Mouse (Mus musculus) Patski (cell line): ENCODE data around the gene Polr2l. TPM values are rescaled to one million over a fixed set of nuclear protein-coding genes. Genes with fewer than 3 reads are reported as not detected.

ENCODE experiments used
- ATAC-seq: fragments of 100-300 bp; one replicate; pipeline ENCODE4 v1.8.0; 2021
- CTCF ChIA-PET: fragments of 350-600 bp; sonication (Branson Sonifier 250); formaldehyde crosslinking; loops from one replicate; lab custom pipeline; 2022; ENCODE audit warnings: inconsistent platforms; lab: Charles Lee
- POLR2A ChIA-PET: fragments of 350-600 bp; sonication (Branson Sonifier 250); formaldehyde crosslinking; loops from one replicate; lab custom pipeline; 2022; ENCODE audit warnings: antibody characterized with exemption, inconsistent platforms; lab: Charles Lee
- DNase-seq: peaks from one replicate; pipeline ENCODE4 v3.0.0-alpha.2; 2011; ENCODE audit warnings: low read depth, low spot score
- H3K27me3 ChIP-seq: fragments of 371-371 bp; one replicate; pipeline ENCODE4 v1.5.1; 2021
- CTCF ChIP-seq: fragments of 100-300 bp; IDR thresholded peaks from one replicate; pipeline ENCODE4 v1.5.1; 2021
- in situ Hi-C: fragments of 300-500 bp; cut with MboI; formaldehyde crosslinking; loops from 3 replicates; pipeline ENCODE4 v1.11.1; 2018; ENCODE audit warnings: low pct_unique_long_range_greater_than_20kb, mixed read lengths
- polyA plus RNA-seq: library from polyadenylated mRNA; unstranded; gene quantifications from one replicate; pipeline ENCODE4 v1.2.3, GENCODE M21; 2021

Gene Polr2l
- polyA plus RNA-seq, 1 experiment from 2014 or later: 55.2 TPM

DNA sequence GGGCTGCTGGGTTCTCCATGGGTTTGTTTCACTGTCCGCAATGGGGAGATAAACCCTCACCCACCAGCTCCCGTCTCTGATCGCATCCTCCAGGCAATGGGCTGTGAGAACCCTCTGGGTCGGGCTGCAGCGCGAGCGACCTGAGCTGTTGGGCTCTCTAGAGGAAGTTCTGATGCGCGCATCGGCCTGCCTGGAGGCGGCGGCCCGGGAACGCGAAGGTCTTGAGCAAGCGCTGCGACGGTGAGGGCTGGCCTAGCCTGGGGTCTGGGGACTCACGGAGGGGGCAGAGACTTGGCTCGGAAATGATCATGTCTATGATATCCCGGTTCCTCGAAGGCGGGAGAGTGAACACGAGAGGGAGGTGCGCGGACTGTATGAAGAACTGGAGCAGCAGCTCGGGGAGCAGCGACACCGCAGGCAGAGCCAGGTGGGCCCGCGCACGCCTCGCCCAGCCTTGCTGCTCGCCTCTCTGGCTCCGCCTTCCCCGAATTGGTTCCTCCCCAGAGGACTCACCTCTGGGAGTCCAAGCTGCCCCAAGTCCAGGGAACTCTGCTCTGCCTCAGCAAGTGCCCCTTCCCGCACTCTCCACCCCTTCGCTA, 10.2 kb downstream of the Polr2l start:
- ATAC-seq: no peak
- in situ Hi-C loops: loop anchor here (25.0 kb wide), 1 partner anchor 923 kb away; the partner anchor contains the start of genes Ctsd and Gm49369
- no peak for TF ChIP-seq CTCF
- no peak for DNase-seq
- ChIA-PET POLR2A (interaction anchor here (1.1 to 1.3 kb wide), 2 partner anchors 8 to 11 kb away, joined by 3 to 4 read pairs; partner anchors contain the start of genes Polr2l and Tspan4), CTCF (no interaction called here)
- no peaks in the 10 kb centered on the region for H3K27me3 ChIP-seq

DNA sequence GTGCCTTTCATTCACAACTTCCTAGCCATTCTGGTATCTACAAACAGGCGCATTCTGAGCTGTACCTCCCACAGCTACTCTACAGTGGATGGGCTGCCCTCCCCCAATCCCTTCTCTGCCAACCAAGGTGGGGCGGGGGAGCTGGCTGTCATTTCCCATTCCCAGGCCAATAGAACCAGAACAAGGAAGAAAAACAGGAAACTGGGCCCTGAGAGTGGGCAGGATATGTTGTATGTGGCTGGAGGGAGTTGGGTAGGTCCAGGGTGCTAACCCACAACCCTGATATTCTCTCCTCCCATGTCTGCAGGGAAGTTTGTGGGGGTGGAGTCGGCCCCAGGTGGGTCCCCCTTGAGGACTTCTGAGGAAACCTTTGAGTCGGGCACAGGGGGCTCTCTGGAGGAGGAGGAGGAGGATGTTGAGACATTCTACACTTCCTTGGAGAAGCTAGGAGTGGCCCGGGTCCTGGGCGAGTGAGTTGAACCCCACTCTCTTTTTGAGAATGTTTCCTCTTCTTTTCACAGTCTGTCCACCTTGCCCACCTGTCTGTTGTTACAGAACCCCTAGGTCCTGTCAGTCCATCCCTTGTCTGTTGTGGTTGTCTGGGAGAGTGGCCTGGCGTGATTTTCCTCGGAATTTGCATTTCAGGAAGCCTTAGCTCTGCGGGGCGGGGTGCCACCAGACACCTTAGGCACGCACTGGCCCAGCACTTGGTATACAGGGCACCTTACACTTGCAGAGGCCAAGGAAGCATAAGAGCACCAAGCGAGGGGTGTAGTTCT, 10.9 kb downstream of the Polr2l start:
- ATAC-seq (no peak), DNase-seq (no peak)
- in situ Hi-C loops: loop anchor here (25.0 kb wide), 1 partner anchor 923 kb away; the partner anchor contains the start of genes Ctsd and Gm49369
- POLR2A ChIA-PET: no interaction called here
- H3K27me3 ChIP-seq: no peaks in the 10 kb centered on the region
- no peak for TF ChIP-seq CTCF
- CTCF ChIA-PET: interaction anchor here (0.8 kb wide), 1 partner anchor 17 kb away, joined by 3 read pairs; no protein-coding TSS in a partner anchor

DNA sequence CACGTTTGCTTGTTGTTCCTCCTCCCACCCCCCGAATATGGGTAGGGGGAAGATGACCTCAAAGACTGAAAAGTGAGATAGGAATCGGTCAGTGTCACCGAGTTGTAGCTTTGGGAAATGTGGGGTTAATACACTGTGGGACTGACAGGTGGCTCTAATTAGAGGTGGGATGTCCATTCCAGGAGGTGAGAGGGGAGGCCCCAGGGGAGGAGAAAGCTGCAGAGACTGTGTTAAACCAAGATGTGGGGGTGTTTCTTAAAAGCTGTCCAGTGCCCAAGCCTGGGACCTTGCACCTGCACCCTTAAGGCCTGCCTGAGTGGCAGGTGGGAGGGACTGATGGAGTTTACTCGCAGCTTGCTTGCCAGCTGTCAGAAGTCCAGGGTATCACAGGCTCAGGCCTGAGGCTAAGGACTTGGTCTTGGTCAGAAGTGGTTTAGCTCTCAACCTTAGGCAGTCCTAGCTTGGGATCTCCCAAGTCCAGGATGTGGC, 12.6 kb downstream of the Polr2l start:
- no peak for ATAC-seq
- CTCF ChIA-PET: no interaction called here
- no peak for TF ChIP-seq CTCF
- no peak for DNase-seq
- no peaks in the 10 kb centered on the region for H3K27me3 ChIP-seq
- in situ Hi-C loops: loop anchor here (25.0 kb wide), 1 partner anchor 925 kb away; the partner anchor contains the start of genes Ctsd and Gm49369
- POLR2A ChIA-PET: interaction anchor here (0.6 to 1.4 kb wide), 3 partner anchors 15 to 63 kb away, joined by 3 to 4 read pairs (median 4); no protein-coding TSS in a partner anchor

DNA sequence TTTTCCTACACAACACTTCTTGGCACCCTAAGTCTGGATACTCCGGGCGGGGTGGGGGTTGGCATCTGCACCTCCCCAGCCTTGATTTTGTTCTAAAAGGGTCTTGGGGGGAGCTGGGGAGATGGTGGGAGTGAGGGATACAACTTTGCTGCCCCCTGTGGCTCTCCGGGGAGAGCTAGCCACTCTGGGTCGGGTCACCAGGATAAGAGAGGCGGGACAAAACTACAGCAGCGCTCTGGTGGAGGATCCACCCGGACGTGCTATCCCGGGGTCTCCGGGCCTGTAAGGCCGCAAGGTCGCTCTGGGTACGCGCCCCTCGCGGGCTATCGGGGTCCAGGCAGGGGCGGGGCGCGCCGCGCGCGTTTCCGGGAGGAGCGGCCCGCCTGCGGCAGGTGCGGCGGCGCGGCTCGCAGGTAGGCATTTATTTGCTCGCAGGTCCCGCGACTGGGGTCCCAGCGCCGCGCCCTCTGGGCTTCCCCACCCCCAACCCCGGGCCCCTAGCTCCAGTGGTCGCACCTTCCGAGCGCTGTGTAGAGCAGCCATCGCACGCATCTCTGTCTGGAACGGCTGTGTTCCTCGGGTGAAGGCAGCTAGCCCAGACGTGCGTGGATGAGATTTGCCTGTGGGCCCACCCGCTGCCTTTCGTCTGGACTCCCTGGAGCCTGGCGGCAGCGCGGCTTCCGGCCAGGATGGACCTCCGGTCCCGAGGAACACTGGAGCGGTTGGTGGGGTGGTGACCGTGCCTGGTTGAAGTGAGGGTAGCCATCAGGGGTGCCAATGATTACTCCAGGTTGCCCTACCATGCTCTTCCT, 13.2 kb downstream of the Polr2l start:
- TF ChIP-seq CTCF: no peak
- no peaks in the 10 kb centered on the region for H3K27me3 ChIP-seq
- no peak for DNase-seq
- POLR2A ChIA-PET: interaction anchor here (0.6 to 1.4 kb wide), 5 partner anchors 9 to 598 kb away, joined by 3 to 5 read pairs (median 4); no protein-coding TSS in a partner anchor
- CTCF ChIA-PET: no interaction called here
- in situ Hi-C loops: loop anchor here (25.0 kb wide), 1 partner anchor 926 kb away; the partner anchor contains the start of genes Ctsd and Gm49369
- ATAC-seq: no peak

DNA sequence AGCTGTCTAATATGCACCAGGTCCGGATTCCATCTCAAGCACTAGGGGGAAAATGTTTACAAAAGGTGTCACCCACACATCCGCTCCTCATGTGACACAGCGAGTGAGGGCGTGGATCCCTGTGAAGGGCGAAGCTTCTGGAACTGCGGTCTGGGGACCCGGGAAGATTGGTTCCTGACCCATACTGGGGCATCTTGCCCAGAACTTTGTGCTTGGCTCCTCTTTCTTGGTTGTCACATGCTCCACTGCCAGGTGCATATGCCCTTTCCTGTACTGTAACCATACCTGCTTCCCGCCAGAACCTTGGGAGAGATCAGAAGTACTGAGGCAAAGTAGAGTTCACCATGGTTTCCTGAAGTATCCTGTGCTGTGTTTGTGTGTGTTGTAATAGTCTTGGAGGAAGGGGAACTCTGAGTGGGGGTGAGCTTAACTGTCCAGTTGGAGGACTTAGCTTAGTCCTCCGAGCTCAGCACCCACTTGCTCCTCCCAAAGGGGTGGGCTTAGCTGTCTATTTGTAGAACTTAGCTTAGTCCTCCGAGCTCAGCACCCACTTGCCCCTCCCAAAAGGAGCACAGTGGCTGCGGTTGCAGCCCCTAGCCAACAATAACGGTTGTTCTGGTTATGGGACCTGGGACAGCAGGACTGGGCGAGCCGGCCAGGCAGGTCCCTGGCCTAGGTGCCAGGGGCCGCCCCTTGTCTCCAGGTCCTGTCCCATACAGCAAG, 14.4 kb downstream of the Polr2l start, which contains the start of gene Cracr2b:
Cracr2b (plus strand) TSS at position 704 of the 723 bp plus-strand sequence.
- in situ Hi-C loops: loop anchor here (25.0 kb wide), 1 partner anchor 927 kb away; the partner anchor contains the start of genes Ctsd and Gm49369
- no peak for ATAC-seq
- ChIA-PET POLR2A (interaction anchor here (0.6 to 0.7 kb wide), 2 partner anchors 73 to 599 kb away, joined by 4 to 5 read pairs; no protein-coding TSS in a partner anchor), CTCF (interaction anchor here (1.3 kb wide), 1 partner anchor 16 kb away, joined by 3 read pairs; no protein-coding TSS in a partner anchor)
- H3K27me3 ChIP-seq: no peaks in the 10 kb centered on the region
- TF ChIP-seq CTCF: no peak
- DNase-seq: no peak

DNA sequence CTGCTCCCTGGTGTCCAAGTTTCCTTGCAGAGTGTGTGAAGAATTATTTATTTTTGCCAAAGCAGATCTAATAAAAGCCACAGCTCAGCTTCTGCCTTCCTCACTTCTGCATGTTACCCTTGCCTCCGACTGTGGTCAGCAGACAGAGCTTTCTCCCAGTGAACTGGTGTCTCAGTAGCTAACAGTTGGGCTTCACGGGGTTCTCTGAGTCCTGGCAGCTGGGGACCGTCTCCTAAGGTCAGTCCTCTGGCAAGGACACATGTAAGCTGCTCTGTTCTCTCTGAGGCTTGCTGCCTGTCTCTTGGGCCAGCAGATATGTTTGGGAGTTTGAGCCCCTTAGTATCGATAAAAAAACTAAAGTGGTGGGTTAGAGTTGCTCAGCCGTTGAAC, 14.9 kb downstream of the Polr2l start:
- POLR2A ChIA-PET: interaction anchor here (0.7 to 6.5 kb wide), 2 partner anchors 8 to 72 kb away, joined by 4 to 47 read pairs; partner anchors contain the start of gene Cd151
- CTCF ChIA-PET: interaction anchor here (1.3 kb wide), 1 partner anchor 16 kb away, joined by 3 read pairs; no protein-coding TSS in a partner anchor
- no peak for ATAC-seq
- in situ Hi-C loops: loop anchor here (25.0 kb wide), 1 partner anchor 927 kb away; the partner anchor contains the start of genes Ctsd and Gm49369
- TF ChIP-seq CTCF: no peak
- DNase-seq: no peak
- H3K27me3 ChIP-seq: no peaks in the 10 kb centered on the region

DNA sequence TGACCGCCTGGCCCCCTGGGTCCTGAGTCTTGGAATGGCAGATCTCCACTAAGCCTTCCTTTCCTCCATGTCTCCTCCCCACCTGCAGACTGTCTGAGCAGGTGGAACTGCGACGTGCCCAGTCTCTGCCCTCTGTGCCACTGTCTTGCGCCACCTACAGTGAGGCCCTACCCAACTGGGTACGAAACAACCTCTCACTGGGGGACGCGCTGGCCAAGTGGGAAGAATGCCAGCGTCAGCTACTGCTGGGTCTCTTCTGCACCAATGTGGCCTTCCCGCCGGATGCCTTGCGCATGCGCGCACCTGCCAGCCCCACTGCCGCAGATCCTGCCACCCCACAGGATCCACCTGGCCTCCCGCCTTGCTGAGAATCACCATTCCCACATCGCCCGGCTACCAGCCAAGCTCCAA, 15.6 kb downstream of the Polr2l start:
- in situ Hi-C loops: loop anchor here (25.0 kb wide), 1 partner anchor 928 kb away; the partner anchor contains the start of genes Ctsd and Gm49369
- DNase-seq: no peak
- no peaks in the 10 kb centered on the region for H3K27me3 ChIP-seq
- ChIA-PET POLR2A (interaction anchor here (1.4 to 6.5 kb wide), 2 partner anchors 9 to 12 kb away, joined by 5 to 47 read pairs; partner anchors contain the start of gene Cd151), CTCF (interaction anchor here (1.4 to 1.6 kb wide), 2 partner anchors 11 to 25 kb away, joined by 3 to 7 read pairs; no protein-coding TSS in a partner anchor)
- ATAC-seq: no peak
- TF ChIP-seq CTCF: no peak

DNA sequence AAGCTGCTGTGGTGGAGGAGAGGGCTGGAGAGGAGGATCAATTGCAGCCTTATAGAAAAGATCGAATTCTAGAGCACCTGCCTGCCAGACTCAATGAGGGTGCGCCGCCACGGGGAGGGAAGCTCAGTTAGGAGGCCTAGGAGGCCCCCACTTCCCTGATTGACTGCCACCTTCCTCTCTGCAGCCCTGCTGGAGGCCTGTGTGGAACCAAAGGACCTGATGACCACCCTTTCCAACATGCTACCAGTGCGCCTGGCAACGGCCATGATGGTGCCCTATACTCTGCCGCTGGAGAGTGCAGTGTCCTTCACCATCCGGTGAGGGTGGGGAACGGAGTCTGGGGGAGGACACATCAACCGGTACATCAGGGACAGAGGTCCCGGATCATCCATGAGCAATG, 16.3 kb downstream of the Polr2l start:
- ATAC-seq (no peak), DNase-seq (no peak)
- no peaks in the 10 kb centered on the region for H3K27me3 ChIP-seq
- ChIA-PET CTCF (interaction anchor here (1.0 to 1.6 kb wide), 3 partner anchors 9 to 26 kb away, joined by 3 to 7 read pairs (median 3); partner anchors contain the start of gene Cd151), POLR2A (interaction anchor here (1.4 to 6.5 kb wide), 2 partner anchors 9 to 13 kb away, joined by 5 to 47 read pairs; partner anchors contain the start of gene Cd151)
- no peak for TF ChIP-seq CTCF
- in situ Hi-C loops: loop anchor here (25.0 kb wide), 1 partner anchor 929 kb away; the partner anchor contains the start of genes Ctsd and Gm49369
